ENCODE assay signal across 7 mouse cellular contexts in the genomic region with DNA sequence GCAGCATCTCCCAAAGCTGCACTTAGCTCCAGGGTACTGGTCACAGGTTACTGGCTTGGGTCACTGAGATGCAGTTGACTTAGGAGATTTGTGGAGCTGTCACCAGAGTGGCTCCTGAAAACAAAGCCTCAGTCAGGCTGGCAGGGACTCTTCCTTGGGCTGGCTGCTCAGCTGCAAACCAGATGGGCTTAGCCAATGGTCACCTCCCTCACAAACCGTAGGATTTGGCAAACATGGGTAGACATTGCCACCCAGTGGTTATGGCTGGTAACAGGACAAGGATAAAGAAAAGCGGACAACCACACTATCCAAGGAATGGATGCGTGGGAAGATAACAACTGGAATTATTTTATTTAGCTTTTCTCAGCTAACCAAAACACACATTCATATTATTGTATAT. TPM values are rescaled to one million over a fixed set of nuclear protein-coding genes. Genes with fewer than 3 reads are reported as not detected.
DNase-seq lines count a peak whose midpoint lies in the region; ATAC-seq lines count a peak whose summit lies in the region.

No protein-coding gene starts in this region.

- no peak overlapping the region for H3K9ac ChIP-seq in hindbrain, embryonic 16.5 days (ENCODE audit: low read depth, low read length)

- no peak overlapping the region for H3K27ac ChIP-seq in hindbrain, embryonic 16.5 days (ENCODE audit: low read depth, low read length)

- WGBS in hindbrain, embryonic 16.5 days = 4% methylated on average over 3 of the region's 3 CpGs

- H3K9me3 ChIP-seq in hindbrain, embryonic 16.5 days (ENCODE audit: control insufficient read depth, low read length) = no peaks in the 10 kb centered on the region

- no peak overlapping the region for H3K4me2 ChIP-seq in hindbrain, embryonic 16.5 days (ENCODE audit: low read length)

- DNase-seq in adrenal gland, adult 18-20 months (ENCODE audit: low spot score in 2 of 2) = peak; percentile 61 to 65
- DNase-seq in cerebellum, postnatal 36 days = peak; percentile 51 to 66
- peak; percentile 73 to 88 for DNase-seq in frontal cortex, postnatal 36 days (ENCODE audit: low spot score in 2 of 2)
- DNase-seq in left cerebral cortex, adult 11 months (ENCODE audit: low spot score) = peak; percentile 47
- peak; percentile 71 for DNase-seq in lung, postnatal 14 days
- DNase-seq in right cerebral cortex, adult 18-20 months = peak; percentile 76

- H3K36me3 ChIP-seq in hindbrain, embryonic 16.5 days (ENCODE audit: control insufficient read depth, insufficient read depth, low read length) = no peaks in the 10 kb centered on the region

- no peak overlapping the region for H3K4me3 ChIP-seq in hindbrain, embryonic 16.5 days (ENCODE audit: low read length)

- H3K4me1 ChIP-seq in hindbrain, embryonic 16.5 days (ENCODE audit: control insufficient read depth, insufficient read depth, low read depth, low read length) = no peaks in the 10 kb centered on the region; the same call in 1 of the 2 replicates

- peak; percentile 92 for ATAC-seq in hindbrain, embryonic 16.5 days

- peaks cover 7% of the 10 kb centered on the region for H3K27me3 ChIP-seq in hindbrain, embryonic 16.5 days (replicated peaks; ENCODE audit: control insufficient read depth, insufficient read depth, low read length)

RNA-seq across cellular contexts. Expression of a gene that starts 10.3 kb away (rescaled TPM):
- total RNA-seq in adrenal gland, adult 18-20 months (2021) = 10 to 100 TPM; 43.4 to 45.5 TPM
- polyA plus RNA-seq in hindbrain, embryonic 16.5 days (2015; fragmentation: Nextera tagmentation; extraction: Ambion mirVana) = 28.5 and 28.6 TPM in 2 replicates
